ENCODE assay signal across 19 mouse cellular contexts in the genomic region with DNA sequence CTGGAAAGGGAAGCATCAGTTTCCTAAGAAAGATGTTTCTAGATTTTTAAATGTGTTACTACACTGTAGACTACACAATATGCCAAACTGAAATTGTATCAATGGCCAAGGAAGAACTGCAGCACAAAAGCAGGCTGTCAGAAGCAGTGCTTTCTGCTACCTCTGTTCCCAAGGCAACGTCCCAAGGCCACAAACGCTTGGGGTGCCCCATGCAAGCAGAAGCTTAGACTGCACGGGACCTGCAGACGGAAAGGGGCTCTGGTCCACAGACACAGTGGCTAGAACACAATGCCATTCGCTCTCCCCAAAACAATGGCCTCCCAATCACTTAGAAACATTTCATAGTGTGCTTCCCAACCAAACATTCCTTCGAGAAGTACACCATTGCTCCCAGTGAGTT. TPM values are rescaled to one million over a fixed set of nuclear protein-coding genes. Genes with fewer than 3 reads are reported as not detected.
DNase-seq lines count a peak whose midpoint lies in the region; ATAC-seq lines count a peak whose summit lies in the region.
"Had no signal": no experiment of that assay in that cellular context is flagged by ENCODE, and none has a peak within 500 bp of the region (broad histone marks: within the 10 kb centered on the region; RNA-seq: fewer than 3 reads in every experiment).

No protein-coding gene starts in this region.

- H3K4me2 ChIP-seq in forebrain, embryonic 14.5 days (ENCODE audit: low read length): no peak overlapping the region
- no peak overlapping the region for H3K4me2 ChIP-seq in midbrain, embryonic 11.5 days
- H3K4me2 ChIP-seq: embryonic facial prominence, embryonic 12.5 days; heart, embryonic 15.5 days had no signal

- 0 out of 2 replicates have a peak overlapping the region, but pooled peaks have one; percentile 17 for H3K9ac ChIP-seq in forebrain, embryonic 14.5 days (ENCODE audit: low read length)
- no peak overlapping the region for H3K9ac ChIP-seq in midbrain, embryonic 11.5 days (ENCODE audit: low read length)
- H3K9ac ChIP-seq: embryonic facial prominence, embryonic 12.5 days; heart, embryonic 15.5 days had no signal

- H3K27me3 ChIP-seq in forebrain, embryonic 14.5 days (replicated peaks; ENCODE audit: control insufficient read depth, insufficient read depth, low read length): no peaks in the 10 kb centered on the region
- H3K27me3 ChIP-seq in midbrain, embryonic 11.5 days (ENCODE audit: control insufficient read depth, insufficient read depth, low read length): no peaks in the 10 kb centered on the region
- H3K27me3 ChIP-seq: embryonic facial prominence, embryonic 12.5 days; heart, embryonic 15.5 days had no signal

- peak; percentile 53; the same call in 1 of the 2 replicates for ATAC-seq in forebrain, embryonic 14.5 days
- ATAC-seq in midbrain, embryonic 11.5 days (ENCODE audit: low FRiP score): peak; percentile 88
- ATAC-seq: inflammation-experienced regulatory T-cells, adult 6 months had no signal

- no peak overlapping the region for H3K4me3 ChIP-seq in forebrain, embryonic 14.5 days (ENCODE audit: low read depth, low read length)
- no peak overlapping the region for H3K4me3 ChIP-seq in midbrain, embryonic 11.5 days (ENCODE audit: low read depth, low read length)
- H3K4me3 ChIP-seq: embryonic facial prominence, embryonic 12.5 days; gastrocnemius, adult 2 months; heart, embryonic 15.5 days had no signal

- H3K9me3 ChIP-seq in forebrain, embryonic 14.5 days (replicated peaks; ENCODE audit: control insufficient read depth, low read length): no peaks in the 10 kb centered on the region; the same call in 1 of the 2 replicates
- H3K9me3 ChIP-seq in midbrain, embryonic 11.5 days (ENCODE audit: control insufficient read depth, low read length): no peaks in the 10 kb centered on the region
- H3K9me3 ChIP-seq: heart, embryonic 15.5 days had no signal

- WGBS in forebrain, embryonic 14.5 days: 32% methylated on average over 6 of the region's 6 CpGs
- 21% methylated on average over 6 of the region's 6 CpGs for WGBS in midbrain, embryonic 11.5 days

- no peaks in the 10 kb centered on the region for H3K36me3 ChIP-seq in forebrain, embryonic 14.5 days (ENCODE audit: control insufficient read depth, insufficient read depth, low read length)
- no peaks in the 10 kb centered on the region for H3K36me3 ChIP-seq in midbrain, embryonic 11.5 days (ENCODE audit: control insufficient read depth, insufficient read depth, low read length)
- H3K36me3 ChIP-seq: embryonic facial prominence, embryonic 12.5 days; heart, embryonic 15.5 days had no signal

- no peaks in the 10 kb centered on the region for H3K4me1 ChIP-seq in forebrain, embryonic 14.5 days (ENCODE audit: control insufficient read depth, insufficient read depth, low read length)
- peaks cover 10% of the 10 kb centered on the region for H3K4me1 ChIP-seq in midbrain, embryonic 11.5 days (ENCODE audit: control insufficient read depth, insufficient read depth, low read length)

- H3K27ac ChIP-seq in forebrain, embryonic 14.5 days (ENCODE audit: low read depth, low read length): 0 out of 2 replicates have a peak overlapping the region, but pooled peaks have one; percentile 14
- peak overlapping the region; percentile 41; the same call in 1 of the 2 replicates for H3K27ac ChIP-seq in midbrain, embryonic 11.5 days (ENCODE audit: low read depth, low read length)
- H3K27ac ChIP-seq: embryonic facial prominence, embryonic 12.5 days; gastrocnemius, adult 2 months; heart, embryonic 15.5 days; macrophage had no signal

- peak; percentile 65 for DNase-seq in adrenal gland, postnatal 14 days
- DNase-seq in adrenal gland, postnatal 4 days (ENCODE audit: low spot score in 2 of 2): no peak
- peak; percentile 27 for DNase-seq in R1 (ENCODE audit: low read depth, low spot score)
- peak; percentile 38 for DNase-seq in forebrain, embryonic 14.5 days (ENCODE audit: low spot score)
- peak; percentile 89 for DNase-seq in midbrain, embryonic 11.5 days (ENCODE audit: low spot score, missing footprints)
- no peak for DNase-seq in cerebellum, postnatal 10 days
- no peak for DNase-seq in layer of hippocampus, postnatal 10 days (ENCODE audit: low spot score in 2 of 2)
- no peak for DNase-seq in layer of hippocampus, adult 8-10 months (ENCODE audit: low spot score in 2 of 2)
- DNase-seq: cerebellum, adult 9-11 months; gastrocnemius, adult 2 months; heart, adult 18-20 months; liver; lung, adult 18-20 months; right cerebral cortex, postnatal 25 days; thymus, postnatal 4 days had no signal

RNA-seq across cellular contexts. Expression of a gene that starts 59.4 kb away (rescaled TPM):
- 91.7 and 92.5 TPM in 2 replicates for total RNA-seq in adrenal gland, postnatal 14 days (2021)
- total RNA-seq in adrenal gland, postnatal 4 days (2021): 10 to 100 TPM; 82.4 to 91.7 TPM
- polyA plus RNA-seq in forebrain, embryonic 14.5 days (2014; fragmentation: Nextera tagmentation; extraction: Ambion mirVana): 25.3 and 28.5 TPM in 2 replicates
- 32.4 and 35.2 TPM in 2 replicates for polyA plus RNA-seq in midbrain, embryonic 11.5 days (2014; fragmentation: Nextera tagmentation; extraction: Ambion mirVana)
- 10 to 100 TPM; 66.0 to 67.7 TPM for total RNA-seq in layer of hippocampus, postnatal 10 days (2021)
- 10 to 100 TPM; 60.3 to 79.3 (median 67.0) TPM for total RNA-seq in layer of hippocampus, adult 8-10 months (2022)

Comparison
In these comparisons a context has a peak if more than half of its experiments do, and no peak if none do; other contexts are left out.
1. DNase-seq: peak in adrenal gland, postnatal 14 days (single experiment), R1 (single experiment), forebrain, embryonic 14.5 days (single experiment) and midbrain, embryonic 11.5 days (single experiment); none in adrenal gland, postnatal 4 days (0 of 2), cerebellum, postnatal 10 days (0 of 2), layer of hippocampus, postnatal 10 days (0 of 2) and layer of hippocampus, adult 8-10 months (0 of 2).